In the genomic region with DNA sequence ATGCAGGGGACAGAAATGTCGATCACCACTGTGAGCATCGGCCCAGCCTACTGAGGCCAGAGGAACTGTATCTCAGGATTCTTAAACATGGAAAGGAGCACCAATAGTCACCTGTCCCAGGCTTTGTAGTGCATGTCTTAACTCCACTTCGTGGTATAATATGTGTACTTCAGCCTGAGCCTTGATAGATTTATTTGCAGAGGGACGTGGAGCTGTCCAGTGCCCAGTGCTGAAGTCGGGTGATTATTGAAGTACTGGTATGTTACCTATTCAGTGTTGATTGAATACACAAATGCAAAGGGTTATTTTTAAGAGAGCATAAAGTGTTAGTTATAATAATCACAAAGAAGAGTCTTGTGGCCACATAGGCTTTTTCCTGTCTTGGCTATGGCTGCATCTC, we compare ENCODE assay signal across 12 mouse cellular contexts. TPM values are rescaled to one million over a fixed set of nuclear protein-coding genes. Genes with fewer than 3 reads are reported as not detected.
A peak's percentile ranks its signal among the peaks of the same experiment; 100 is the strongest.
DNase-seq lines count a peak whose midpoint lies in the region; ATAC-seq lines count a peak whose summit lies in the region.
"Had no signal": no experiment of that assay in that cellular context is flagged by ENCODE, and none has a peak within 500 bp of the region (broad histone marks: within the 10 kb centered on the region; RNA-seq: fewer than 3 reads in every experiment).

No protein-coding gene starts in this region.

- no peaks in the 10 kb centered on the region for H3K36me3 ChIP-seq in hindbrain, embryonic 11.5 days (ENCODE audit: control insufficient read depth, insufficient read depth, low read length)
- H3K36me3 ChIP-seq in hindbrain, embryonic 16.5 days (ENCODE audit: control insufficient read depth, insufficient read depth, low read length), result no peaks in the 10 kb centered on the region
- H3K36me3 ChIP-seq: G1E had no signal

- WGBS in hindbrain, embryonic 11.5 days, result 77% methylated on average over 5 of the region's 5 CpGs
- 74% methylated on average over 5 of the region's 5 CpGs for WGBS in hindbrain, embryonic 16.5 days

- DNase-seq in hindbrain, embryonic 11.5 days (ENCODE audit: low spot score), result peak; percentile 54
- peak; percentile 15 for DNase-seq in ovary, postnatal 14 days (ENCODE audit: low spot score)
- DNase-seq in ovary, adult 18-20 months (ENCODE audit: low spot score), result no peak
- peak; percentile 72 for DNase-seq in embryo, embryonic 10 days (ENCODE audit: low spot score)
- DNase-seq in retina, embryonic 14.5 days (ENCODE audit: low spot score), result peak; percentile 54
- DNase-seq in left cerebral cortex, adult 11 months (ENCODE audit: low spot score), result no peak
- no peak for DNase-seq in T-cell, adult 2 months (ENCODE audit: low spot score)
- DNase-seq: cerebellum, adult 11 months; thymus, adult 18-20 months had no signal

- no peak overlapping the region for H3K9ac ChIP-seq in hindbrain, embryonic 11.5 days (ENCODE audit: low read depth, low read length)
- H3K9ac ChIP-seq in hindbrain, embryonic 16.5 days (ENCODE audit: low read depth, low read length), result no peak overlapping the region

- no peak overlapping the region for H3K27ac ChIP-seq in hindbrain, embryonic 11.5 days (ENCODE audit: low read depth, low read length)
- no peak overlapping the region for H3K27ac ChIP-seq in hindbrain, embryonic 16.5 days (ENCODE audit: low read depth, low read length)

- no peak overlapping the region for H3K4me3 ChIP-seq in hindbrain, embryonic 11.5 days (ENCODE audit: low read depth, low read length)
- H3K4me3 ChIP-seq in hindbrain, embryonic 16.5 days (ENCODE audit: low read length), result no peak overlapping the region

- no peaks in the 10 kb centered on the region for H3K4me1 ChIP-seq in hindbrain, embryonic 11.5 days (replicated peaks; ENCODE audit: control insufficient read depth, insufficient read depth, low read length)
- no peaks in the 10 kb centered on the region for H3K4me1 ChIP-seq in hindbrain, embryonic 16.5 days (ENCODE audit: control insufficient read depth, insufficient read depth, low read depth, low read length)

- H3K9me3 ChIP-seq in hindbrain, embryonic 11.5 days (ENCODE audit: control insufficient read depth, low read length), result no peaks in the 10 kb centered on the region
- H3K9me3 ChIP-seq in hindbrain, embryonic 16.5 days (ENCODE audit: control insufficient read depth, low read length), result no peaks in the 10 kb centered on the region; the same call in 1 of the 2 replicates

- no peak for ATAC-seq in hindbrain, embryonic 11.5 days (ENCODE audit: low FRiP score)
- no peak for ATAC-seq in hindbrain, embryonic 16.5 days
- ATAC-seq: forebrain, embryonic 14.5 days had no signal

- H3K27me3 ChIP-seq in hindbrain, embryonic 11.5 days (ENCODE audit: control insufficient read depth, insufficient read depth, low read length), result no peaks in the 10 kb centered on the region
- no peaks in the 10 kb centered on the region for H3K27me3 ChIP-seq in hindbrain, embryonic 16.5 days (replicated peaks; ENCODE audit: control insufficient read depth, insufficient read depth, low read length)

- H3K4me2 ChIP-seq in hindbrain, embryonic 11.5 days (replicated peaks; ENCODE audit: low read depth, low read length), result no peak overlapping the region
- H3K4me2 ChIP-seq in hindbrain, embryonic 16.5 days (ENCODE audit: low read length), result no peak overlapping the region

RNA-seq across cellular contexts. Expression of a gene that starts 50.1 kb away (rescaled TPM):
- polyA plus RNA-seq in hindbrain, embryonic 11.5 days (2014; fragmentation: Nextera tagmentation; extraction: Ambion mirVana), result 227 and 230 TPM in 2 replicates
- 135 and 141 TPM in 2 replicates for polyA plus RNA-seq in hindbrain, embryonic 16.5 days (2015; fragmentation: Nextera tagmentation; extraction: Ambion mirVana)

Comparison
In these comparisons a context has a peak if more than half of its experiments do, and no peak if none do; other contexts are left out.
1. DNase-seq: peak in hindbrain, embryonic 11.5 days (single experiment), ovary, postnatal 14 days (single experiment), embryo, embryonic 10 days (single experiment) and retina, embryonic 14.5 days (single experiment); none in ovary, adult 18-20 months (single experiment), left cerebral cortex, adult 11 months (single experiment) and T-cell, adult 2 months (single experiment).